Mouse (Mus musculus) kidney, adult 2 months (tissue): ENCODE measurements around the gene Dhdh. TPM values are rescaled to one million over a fixed set of nuclear protein-coding genes. Genes with fewer than 3 reads are reported as not detected.

Experiments
- DNase-seq: peaks from one replicate; pipeline ENCODE4 v3.0.0; 2021
- H3K27ac ChIP-seq: fragments of 200-500 bp; 2 replicates; pipeline ENCODE4 v1.5.1; 2012; ENCODE audit warnings: low read depth, low read length, control low read depth, inconsistent platforms; ENCODE audit not compliant: insufficient read depth
- H3K27me3 ChIP-seq: fragments of 200-500 bp; replicated peaks from 2 replicates; pipeline ENCODE4 v1.6.1; 2012; ENCODE audit warnings: mild to moderate bottlenecking, moderate library complexity, low read length, inconsistent platforms; ENCODE audit not compliant: control insufficient read depth, insufficient read depth
- H3K36me3 ChIP-seq: fragments of 200-500 bp; 2 replicates; pipeline ENCODE4 v1.6.1; 2012; ENCODE audit warnings: mild to moderate bottlenecking, moderate library complexity, low read length, inconsistent platforms; ENCODE audit not compliant: control insufficient read depth, insufficient read depth
- H3K4me1 ChIP-seq: fragments of 200-500 bp; 2 replicates; pipeline ENCODE4 v1.6.1; 2011; ENCODE audit warnings: low read length; ENCODE audit not compliant: control insufficient read depth, insufficient read depth
- H3K4me3 ChIP-seq: fragments of 200-500 bp; 2 replicates; pipeline ENCODE4 v1.5.1; 2011; ENCODE audit warnings: mild to moderate bottlenecking, low read depth, low read length, control low read depth; ENCODE audit not compliant: insufficient read depth
- CTCF ChIP-seq: fragments of 200-500 bp; conservative IDR thresholded peaks from 2 replicates; pipeline ENCODE4 v1.5.1; 2011; ENCODE audit warnings: low read depth, mild to moderate bottlenecking, control low read depth, low read length, moderate library complexity, mixed read lengths; ENCODE audit not compliant: insufficient read depth, insufficient read length
- POLR2A ChIP-seq: fragments of 200-500 bp; IDR thresholded peaks from one replicate; pipeline ENCODE4 v1.6.1; 2011; ENCODE audit warnings: low read depth, low read length, control low read depth
- WGBS: fragments of 180-500 bp; shearing (Covaris S2); methylation state at CpG from one replicate; pipeline ENCODE4 v1.1.7; 2018; 5-methylcytosine and 5-hydroxymethylcytosine counted together
- polyA plus RNA-seq: library from polyadenylated mRNA; depleted of rRNA; stranded (reverse); fragments of >200 nt; gene quantifications from 2 replicates; pipeline ENCODE4 v1.2.3, GENCODE M21; 2012

The Dhdh gene
- polyA plus RNA-seq, 1 experiment: 6.0 TPM

GRCm38 (mm10) chr7:45457204-45458060, 31.2 kb downstream of the Dhdh start:
- DNase-seq: peak; percentile 91
- Histone ChIP-seq H3K36me3 (peaks cover 11% of the 10 kb centered on the region), H3K4me3 (peak overlapping the region; percentile 82), H3K4me1 (peaks cover 19% of the 10 kb centered on the region), H3K27me3 (no peaks in the 10 kb centered on the region), H3K27ac (peak overlapping the region; percentile 83)
- 27% methylated on average over 10 of the region's 10 CpGs for WGBS
- TF ChIP-seq POLR2A: no peak
- no peak for TF ChIP-seq CTCF

- TF ChIP-seq POLR2A (no peak), CTCF (no peak)
- H3K36me3 ChIP-seq: peaks cover 11% of the 10 kb centered on the region
- no peak for DNase-seq
- H3K27me3 ChIP-seq: no peaks in the 10 kb centered on the region
- peak overlapping the region; percentile 34 for H3K27ac ChIP-seq
- H3K4me1 ChIP-seq: peaks cover 16% of the 10 kb centered on the region
- H3K4me3 ChIP-seq: no peak overlapping the region
- WGBS: 25% methylated on average over 9 of the region's 9 CpGs
Observed at GRCm38 (mm10) chr7:45456721-45457203, 31.8 kb downstream of the Dhdh start.

GRCm38 (mm10) chr7:45455932-45456696, 32.5 kb downstream of the Dhdh start:
- no peak for TF ChIP-seq CTCF
- TF ChIP-seq POLR2A: no peak
- 71% methylated on average over 13 of the region's 13 CpGs for WGBS
- peak overlapping the region; percentile 34; the same call in 1 of the 2 replicates for H3K27ac ChIP-seq
- peaks cover 14% of the 10 kb centered on the region for H3K4me1 ChIP-seq
- H3K36me3 ChIP-seq: peaks cover 11% of the 10 kb centered on the region
- no peaks in the 10 kb centered on the region for H3K27me3 ChIP-seq
- H3K4me3 ChIP-seq: no peak overlapping the region
- no peak for DNase-seq

GRCm38 (mm10) chr7:45454971-45455370, 33.6 kb downstream of the Dhdh start:
- TF ChIP-seq CTCF: no peak
- TF ChIP-seq POLR2A: no peak
- Histone ChIP-seq H3K27me3 (no peaks in the 10 kb centered on the region), H3K4me1 (peaks cover 8% of the 10 kb centered on the region; the same call in 1 of the 2 replicates), H3K27ac (no peak overlapping the region), H3K4me3 (no peak overlapping the region), H3K36me3 (peaks cover 11% of the 10 kb centered on the region)
- 93% methylated on average over 15 of the region's 15 CpGs for WGBS
- DNase-seq: no peak

GRCm38 (mm10) chr7:45451344-45451982, 37.1 kb downstream of the Dhdh start:
- no peaks in the 10 kb centered on the region for H3K36me3 ChIP-seq
- TF ChIP-seq POLR2A (no peak), CTCF (peak; percentile 85)
- no peak overlapping the region for H3K27ac ChIP-seq
- H3K4me3 ChIP-seq: no peak overlapping the region
- peak; percentile 83 for DNase-seq
- no peaks in the 10 kb centered on the region for H3K27me3 ChIP-seq
- 55% methylated on average over 23 of the region's 23 CpGs for WGBS
- no peaks in the 10 kb centered on the region for H3K4me1 ChIP-seq

- Histone ChIP-seq H3K27me3 (no peaks in the 10 kb centered on the region), H3K4me3 (no peak overlapping the region), H3K4me1 (no peaks in the 10 kb centered on the region), H3K27ac (no peak overlapping the region), H3K36me3 (no peaks in the 10 kb centered on the region)
- 100% methylated on average over 1 of the region's 1 CpGs for WGBS
- no peak for DNase-seq
- TF ChIP-seq POLR2A (no peak), CTCF (no peak)
Observed at GRCm38 (mm10) chr7:45449974-45450373, 38.6 kb downstream of the Dhdh start.
